Mouse (Mus musculus): ENCODE data around the gene Epb41l3.
"Not testable (repeated sequence)": the region's sequence is repeated elsewhere in the genome, so short reads cannot be mapped to it uniquely, and the experiment has no call there.

The Epb41l3 gene

DNA sequence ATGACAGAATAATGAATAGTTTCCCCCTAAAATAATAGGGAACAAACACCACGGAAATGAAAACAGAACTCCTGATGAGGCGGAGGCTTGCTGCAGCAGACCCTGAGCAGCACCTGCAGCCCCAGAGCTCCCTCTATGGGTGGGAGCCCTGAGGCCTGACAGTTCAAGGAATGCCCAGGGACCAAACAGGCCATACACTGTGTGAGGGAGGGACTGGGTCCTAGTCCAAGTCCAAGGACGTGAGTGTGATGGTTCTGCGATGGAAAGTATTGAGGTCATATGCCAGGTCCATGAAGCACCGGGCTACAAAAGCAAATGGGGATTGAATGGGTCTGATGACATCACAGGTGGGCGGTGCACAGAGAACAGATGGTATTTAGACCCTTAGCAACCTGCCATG is 33.7 kb downstream of the Epb41l3 start:
- peak; percentile 53 to 55 for DNase-seq

DNA sequence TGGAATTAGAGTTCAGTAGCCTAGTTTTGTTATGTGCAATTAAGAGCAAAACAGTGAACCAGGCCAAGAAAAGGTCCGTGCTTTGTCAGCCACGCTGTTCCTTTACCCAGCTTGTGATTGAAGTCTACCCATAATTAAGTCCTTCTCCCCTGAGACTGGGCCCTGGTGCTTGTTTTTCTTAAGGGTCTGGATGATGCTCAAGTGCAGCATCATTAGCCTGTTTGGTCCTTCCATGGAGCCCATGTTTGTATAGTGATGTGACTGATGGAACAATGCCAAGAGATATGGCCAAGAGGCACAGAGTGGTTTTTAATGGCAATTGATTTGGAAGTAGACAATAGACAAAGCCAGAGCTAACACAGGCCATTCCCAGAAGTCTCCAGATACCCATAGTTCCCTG is 36.7 kb downstream of the Epb41l3 start:
- no peak for DNase-seq

DNA sequence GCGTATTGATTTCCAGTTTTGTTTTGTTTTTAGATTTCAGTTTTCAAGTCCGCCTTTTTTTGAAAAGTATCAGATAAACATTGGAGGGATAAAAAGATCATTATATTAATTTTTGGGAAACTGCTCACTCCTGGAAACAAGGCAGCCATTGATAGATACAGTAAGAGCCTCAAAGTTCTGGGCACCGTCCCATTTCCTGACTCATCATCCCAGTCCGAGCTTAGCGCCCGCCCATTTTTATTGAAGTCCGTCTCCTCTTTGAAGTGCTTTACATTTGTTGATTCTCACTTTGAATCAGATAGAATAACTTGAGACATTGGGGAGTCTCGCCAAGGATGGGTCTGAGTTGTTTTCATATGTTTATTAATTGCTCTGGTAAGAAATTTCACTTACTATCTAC is 43.7 kb downstream of the Epb41l3 start:
- no peak for DNase-seq

DNA sequence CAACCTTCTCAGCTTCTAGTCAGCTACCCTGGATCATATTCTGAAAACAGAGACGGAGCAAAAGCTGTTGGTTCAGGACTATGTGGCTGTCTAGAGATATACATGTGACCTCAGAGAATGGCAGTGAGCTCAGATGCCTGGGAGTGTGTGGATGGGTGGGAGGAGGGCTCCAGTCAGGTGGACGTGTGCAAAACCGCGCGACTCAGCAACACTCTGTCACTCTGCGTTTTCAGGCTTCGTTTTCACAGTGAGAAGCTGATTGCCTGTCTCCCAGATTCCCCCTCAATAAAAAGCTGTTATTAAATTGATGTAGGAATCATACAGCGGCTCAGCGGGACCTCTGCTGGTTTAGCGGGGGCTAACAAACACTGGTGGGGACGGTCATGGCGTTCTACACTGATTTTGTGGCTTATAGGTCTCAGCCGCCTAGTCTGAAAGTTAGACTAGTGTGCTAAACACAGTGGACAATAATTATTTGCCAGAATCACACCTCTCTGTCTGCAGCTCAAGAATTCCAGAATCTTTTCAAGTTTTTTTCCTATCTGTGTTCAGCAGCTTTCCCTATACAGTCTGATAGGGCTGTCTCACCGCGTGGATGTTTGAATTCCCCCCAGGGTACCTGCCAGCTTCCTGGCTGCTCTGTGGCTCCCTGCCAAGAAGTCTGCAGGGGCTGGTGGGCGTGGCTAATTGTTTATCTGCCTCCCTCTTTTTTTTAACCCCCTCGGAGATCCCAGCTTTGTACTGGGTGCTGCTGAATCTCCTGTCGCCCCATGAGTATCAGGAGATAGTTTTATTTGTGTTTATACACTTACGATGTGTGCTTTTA is 45.3 kb downstream of the Epb41l3 start:
- peak; percentile 42 to 61 for DNase-seq

DNA sequence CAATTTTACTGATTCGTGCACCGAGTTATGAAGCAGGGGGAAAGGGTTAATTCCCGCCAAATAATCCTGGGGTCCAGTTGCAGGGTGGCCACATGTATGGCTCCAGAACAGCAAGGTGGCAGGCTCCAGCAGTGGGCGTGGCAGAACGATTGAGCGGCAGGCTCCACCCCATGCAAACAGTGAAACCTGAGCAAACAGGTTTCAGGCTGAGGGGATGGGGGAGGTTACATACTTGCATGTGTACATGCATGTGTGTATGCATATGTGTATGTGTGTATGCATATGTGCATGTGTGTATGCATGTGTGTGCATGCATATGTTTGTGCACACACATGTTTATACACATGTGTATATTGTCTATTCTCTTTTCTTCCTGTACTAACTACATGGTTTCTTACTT is 46.9 kb downstream of the Epb41l3 start:
- not testable (repeated sequence) for DNase-seq

DNA sequence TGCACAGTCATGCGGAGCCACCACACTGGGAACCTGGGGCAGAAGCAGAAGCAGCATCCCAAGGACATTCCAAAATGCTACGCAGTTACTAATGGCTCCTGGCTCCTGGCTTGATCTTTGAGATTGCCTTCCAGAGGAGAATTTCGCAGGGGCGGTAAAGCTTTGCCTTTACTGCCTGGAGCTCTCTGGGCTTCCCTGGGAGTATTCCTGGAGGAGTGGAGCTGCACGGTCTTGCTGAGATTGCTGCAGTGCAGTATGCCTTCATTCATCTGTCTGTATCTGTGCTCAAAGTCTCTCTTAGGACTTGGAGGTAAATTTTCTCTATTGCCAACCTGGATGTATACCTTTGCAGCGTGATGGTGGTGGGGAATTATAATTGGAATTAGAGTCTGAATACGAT is 52.0 kb downstream of the Epb41l3 start:
- DNase-seq, result no peak

DNA sequence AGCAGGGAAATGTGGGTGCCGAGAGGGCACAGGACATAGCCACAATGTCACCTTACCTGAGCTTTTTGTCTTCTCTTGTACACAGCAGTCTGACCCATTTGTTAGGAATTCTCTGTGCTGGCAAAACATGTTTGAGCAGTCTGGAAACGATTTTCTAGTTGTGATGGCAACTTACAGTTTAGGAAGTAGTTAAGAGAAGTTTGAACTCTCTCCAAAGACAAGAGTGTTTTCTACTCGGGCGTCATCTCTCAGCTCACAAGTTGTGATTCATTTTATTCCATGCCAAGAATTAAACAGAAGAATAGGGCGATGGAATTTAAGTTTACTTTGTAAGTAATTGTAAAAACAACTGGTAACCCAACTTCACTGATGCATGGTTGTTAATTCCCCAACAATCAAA is 52.5 kb downstream of the Epb41l3 start:
- no peak for DNase-seq

DNA sequence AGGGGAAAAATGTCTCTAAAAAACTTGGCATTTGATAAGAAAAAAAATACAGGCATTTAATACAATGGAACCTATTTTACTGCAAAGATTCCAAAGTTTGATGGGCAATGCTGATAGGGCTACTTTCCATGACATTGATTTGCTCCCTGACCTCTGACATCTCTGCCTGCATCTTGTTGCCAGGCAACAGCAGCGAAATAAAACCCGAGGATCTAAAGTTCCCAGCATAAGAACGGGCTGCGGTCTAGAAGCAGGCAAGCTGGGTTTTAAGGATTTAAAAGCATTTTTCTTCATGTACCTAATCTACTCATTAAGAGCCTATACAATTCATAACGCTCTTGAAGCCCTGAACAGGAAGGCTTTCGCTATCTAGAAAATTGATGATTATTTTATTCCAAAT is 54.0 kb downstream of the Epb41l3 start:
- DNase-seq, result no peak

DNA sequence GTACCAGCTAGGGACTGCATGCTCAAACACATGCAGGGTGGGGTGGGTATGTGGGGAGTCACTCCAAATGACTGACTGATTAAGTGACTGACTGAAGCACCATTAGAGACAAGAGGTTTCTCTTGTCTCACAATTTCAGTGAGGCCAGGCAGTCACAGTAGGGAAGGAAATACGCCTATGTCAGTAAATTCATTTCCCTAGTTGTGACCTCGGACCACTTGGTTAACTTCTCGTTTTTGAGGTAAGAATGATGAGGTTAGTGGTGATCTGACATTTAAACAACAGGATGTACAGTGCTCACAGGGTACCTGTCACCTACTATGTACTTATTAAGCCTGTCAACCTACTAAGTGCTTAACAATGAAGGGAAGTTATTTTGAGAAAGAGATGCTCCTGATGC is 67.5 kb downstream of the Epb41l3 start:
- no peak for DNase-seq

DNA sequence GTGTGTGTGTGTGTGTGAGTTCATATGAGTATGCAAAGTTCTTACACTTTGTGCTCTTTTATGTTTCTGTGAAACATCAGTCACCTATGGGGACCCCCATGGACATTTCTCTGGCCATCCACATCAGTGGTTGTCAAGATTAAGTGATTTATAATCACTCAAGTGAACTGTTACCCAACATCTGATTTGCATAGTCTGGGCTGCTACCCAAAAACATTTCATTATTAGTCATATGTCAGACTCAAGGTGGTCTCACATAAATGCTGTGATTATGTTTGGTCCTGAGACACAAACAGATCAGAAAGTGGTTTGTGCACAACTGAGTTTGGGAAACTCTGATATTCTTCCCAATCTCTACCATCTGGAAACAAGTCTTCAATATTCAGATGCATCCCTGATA is 75.3 kb downstream of the Epb41l3 start:
- no peak for DNase-seq

DNA sequence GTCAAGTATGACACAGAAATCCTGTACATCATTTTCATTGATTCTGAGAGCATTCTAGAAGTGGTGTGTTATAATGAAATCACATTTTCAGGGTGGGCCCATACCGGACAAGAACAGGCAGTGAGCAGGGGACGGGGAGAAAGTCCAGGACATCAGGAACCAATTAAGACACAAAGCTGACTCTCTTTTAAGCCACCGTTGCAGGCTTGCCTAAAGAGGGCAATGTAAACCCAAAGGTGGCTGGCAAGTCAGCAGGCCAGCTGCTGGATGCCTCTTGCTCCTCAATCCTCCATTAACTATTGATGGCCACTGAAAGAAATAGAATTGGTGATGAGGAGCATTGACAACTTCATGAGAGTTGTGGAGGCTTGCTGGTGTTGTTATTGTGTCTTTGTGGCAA is 75.8 kb downstream of the Epb41l3 start:
- DNase-seq, result no peak

DNA sequence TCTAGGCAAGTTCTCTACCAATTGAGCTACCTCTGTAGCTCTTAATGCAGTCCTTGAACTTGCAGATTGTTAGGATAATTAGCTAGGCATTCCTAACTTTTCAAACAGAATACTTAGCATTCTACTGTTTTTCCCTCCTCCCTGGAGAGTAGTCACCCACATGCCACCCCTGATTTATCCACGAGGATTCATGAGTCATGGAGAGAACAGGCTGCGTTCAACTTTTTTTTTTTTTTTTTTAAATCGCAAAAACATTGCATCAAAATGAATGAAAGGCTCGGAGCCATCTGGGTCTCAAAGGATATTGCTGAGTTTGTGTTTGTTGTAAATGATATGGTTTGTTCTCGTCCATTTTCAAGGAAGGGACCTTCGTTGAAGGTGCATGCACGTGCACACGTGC is 79.6 kb downstream of the Epb41l3 start:
- no peak for DNase-seq

DNA sequence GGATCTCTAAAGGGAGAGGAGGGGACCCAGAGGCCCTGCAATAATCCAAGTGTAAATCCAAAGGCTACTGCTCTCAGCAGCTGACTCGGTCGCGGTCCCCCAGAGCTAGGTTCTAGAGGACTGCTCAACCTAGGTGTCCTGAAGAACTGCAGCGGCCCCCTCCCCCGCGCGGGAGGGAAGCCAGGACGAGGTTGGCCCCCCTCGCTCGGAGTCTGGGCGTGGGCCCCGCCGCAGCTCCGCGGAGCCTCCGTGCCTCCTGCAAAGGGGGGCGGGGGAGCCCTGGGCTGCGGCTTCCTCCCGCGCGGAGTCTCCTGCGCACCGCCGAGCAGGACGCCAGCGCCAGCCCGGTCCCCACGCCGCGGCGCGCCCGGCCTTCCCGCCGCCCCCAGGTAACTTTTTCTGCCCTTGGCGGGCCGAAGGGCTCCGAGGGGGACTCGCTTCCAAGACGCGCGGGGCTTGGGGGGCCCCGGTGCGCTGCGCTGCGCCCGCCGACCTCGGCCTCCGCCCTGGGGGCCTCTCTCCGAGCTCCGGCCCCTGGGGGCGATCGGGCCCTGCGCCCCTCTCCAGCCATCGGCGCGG is 81.1 kb downstream of the Epb41l3 start:
- peak; percentile 59 to 61 for DNase-seq

DNA sequence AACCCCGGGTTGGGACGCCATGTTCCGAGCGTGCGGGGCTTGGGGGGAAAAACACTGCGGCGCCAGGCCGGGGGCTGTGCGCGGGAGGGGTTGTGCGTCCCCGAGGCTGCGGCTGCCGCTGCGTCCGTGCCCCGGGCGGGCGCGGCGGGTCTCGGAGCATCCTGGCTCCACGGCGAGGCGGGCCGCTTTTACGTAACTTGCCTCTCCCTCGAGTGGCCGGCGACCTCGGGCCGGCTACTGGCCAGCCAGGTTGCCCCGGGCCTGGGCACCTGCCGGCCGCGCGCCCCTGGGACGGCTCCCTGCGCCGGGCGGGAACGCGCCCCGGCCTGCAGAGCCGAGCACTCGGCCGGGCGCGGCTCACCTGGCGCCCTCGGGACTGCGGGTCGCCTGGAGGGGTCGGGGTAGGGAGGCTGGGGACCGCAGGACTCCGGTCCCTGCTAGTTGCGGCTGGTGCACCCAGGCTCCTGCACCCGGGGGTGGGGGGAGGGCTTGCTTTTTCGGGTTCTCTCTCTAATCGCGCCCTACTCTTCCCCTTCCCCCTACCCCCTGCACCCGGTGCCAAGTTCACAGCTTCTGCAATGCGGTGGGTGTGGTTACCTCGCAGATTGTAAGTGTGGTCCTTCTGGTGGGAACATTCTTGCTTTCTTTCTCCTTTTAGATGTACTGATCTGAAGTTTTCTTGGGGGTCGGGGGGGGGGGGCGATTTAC is 81.8 kb downstream of the Epb41l3 start:
- peak; percentile 49 to 52 for DNase-seq

DNA sequence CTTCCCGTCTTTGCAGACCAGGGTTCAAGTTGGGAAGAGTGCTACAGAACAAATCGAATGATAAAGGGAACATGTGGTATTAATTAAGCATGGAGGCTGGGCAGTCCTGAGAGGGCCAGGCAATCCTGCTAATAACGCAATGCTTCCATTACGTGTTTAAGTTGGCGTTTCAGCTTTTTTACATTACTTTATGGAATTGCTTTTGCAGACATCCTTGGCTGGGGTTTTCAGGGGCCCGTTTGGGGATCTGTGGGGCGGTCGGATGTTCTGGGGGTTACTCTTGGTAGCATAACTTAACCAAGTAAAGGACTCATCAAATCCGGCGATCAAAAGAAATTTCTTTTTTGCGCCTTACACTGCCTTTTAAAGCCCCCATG is 82.3 kb downstream of the Epb41l3 start:
- DNase-seq, result no peak

DNA sequence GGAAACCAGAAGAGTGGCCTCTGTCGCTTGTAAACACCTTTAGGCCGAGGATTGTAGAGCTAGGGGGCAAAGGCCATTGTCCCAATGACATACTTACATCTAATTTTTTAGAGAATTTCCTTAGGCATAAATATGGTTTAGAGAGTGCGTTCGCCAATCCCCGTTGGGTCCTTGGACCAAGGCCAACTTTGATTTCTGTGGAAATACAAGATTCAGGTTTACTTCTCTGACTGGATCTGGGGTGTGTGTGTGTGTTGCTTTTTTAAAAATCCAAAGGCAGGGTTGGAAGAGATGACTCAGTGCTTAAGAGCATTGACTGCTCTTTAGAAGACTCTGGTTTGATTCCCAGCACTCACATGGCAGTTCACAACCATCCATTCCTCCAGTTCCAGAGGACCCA is 83.2 kb downstream of the Epb41l3 start:
- peak; percentile 44 to 49 for DNase-seq

DNA sequence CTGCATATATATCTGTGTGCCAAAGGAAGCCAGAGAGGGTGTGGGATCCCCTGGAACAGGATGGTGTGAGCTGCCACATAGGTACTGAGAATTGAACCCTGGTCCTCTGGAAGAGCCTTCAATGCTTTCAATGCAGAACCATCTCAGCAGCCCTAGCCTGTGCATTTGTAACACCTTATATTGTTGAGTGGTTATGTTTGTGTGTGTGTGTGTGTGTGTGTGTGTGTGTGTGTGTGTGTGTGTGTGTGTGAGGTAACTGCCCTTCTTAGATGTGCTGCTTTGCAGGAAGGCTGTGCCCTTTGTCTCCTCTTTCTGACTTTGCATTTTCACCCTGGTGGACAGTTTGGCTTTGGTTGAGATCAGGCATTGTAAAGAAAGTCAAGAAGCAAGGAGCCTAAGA is 87.2 kb downstream of the Epb41l3 start:
- no peak for DNase-seq

DNA sequence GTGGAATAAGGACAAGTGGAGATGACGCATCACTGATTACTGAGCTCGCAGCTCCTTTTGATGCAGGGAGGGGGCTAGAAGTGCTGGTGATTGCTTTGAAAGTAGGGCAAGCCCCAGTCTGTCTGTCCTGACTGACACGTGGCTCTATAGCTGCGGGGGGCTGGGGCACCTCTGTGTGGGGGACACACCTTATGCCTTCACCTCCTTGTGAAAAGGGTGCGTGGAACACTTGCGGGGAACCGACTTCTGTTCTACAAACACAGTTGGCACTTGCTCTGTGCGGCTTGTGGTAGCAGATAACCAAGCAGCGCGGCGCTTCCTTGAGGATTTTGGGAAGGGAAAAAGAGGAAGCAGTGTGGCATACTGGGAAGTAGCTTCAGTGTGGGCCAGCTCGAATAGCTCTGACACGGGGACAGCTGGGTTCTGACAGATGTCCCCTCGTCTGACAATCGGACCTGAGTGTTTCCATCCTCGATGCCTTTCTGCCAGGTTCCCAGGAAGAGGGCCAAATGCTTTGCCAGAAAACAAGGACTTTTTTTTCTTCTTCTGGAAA is 101.5 kb downstream of the Epb41l3 start:
- peak; percentile 79 to 81 for DNase-seq

DNA sequence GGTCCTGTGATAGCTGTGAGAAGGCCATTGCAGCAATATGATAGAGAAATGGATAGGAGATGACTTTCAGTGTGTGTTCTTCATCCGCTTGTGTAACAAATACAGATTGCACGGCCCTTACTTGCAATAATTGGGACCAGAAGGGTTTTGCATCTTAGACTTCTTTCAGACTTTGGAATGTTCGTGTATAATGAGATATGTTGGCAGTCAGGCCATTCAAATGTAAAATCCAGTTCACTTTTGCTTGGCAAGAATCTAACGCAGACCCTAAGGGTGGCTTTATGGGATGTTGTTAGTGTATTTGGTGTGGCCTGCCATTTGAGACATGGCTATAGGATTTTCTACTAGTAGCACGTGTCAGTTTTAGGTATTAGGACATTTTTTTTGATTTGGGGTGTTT is 102.5 kb downstream of the Epb41l3 start:
- no peak for DNase-seq

DNA sequence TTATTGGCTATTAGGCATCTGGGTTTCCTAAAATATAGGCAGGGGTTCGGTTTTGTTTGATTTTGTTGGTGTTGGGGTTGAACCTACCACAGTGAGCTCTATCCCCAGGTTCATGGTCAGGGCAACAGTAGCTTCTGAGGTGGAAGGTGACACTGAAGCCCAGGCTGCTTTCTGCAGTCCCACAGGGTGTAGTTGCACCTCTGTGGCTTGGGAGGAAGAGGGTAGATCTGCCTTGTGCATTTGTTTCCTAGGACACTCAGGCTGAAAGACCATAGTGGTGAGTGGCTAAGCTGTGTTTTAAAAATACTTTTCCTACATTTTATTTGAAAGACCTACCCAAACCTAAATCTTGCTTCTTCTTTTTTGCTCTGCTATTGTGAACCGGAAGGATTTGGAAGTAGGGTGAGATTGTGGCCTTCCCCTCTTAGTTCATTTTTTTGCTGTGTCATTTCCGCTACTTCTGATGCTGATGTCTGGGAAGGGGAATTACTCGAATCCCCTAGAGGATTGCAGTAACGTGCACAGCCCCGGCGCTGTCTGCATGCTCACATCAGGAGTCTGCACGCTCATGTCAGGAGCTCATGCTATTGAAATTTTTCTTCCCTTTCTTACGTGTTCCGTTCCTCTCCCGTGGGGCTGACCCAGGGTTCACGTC is 105.5 kb downstream of the Epb41l3 start:
- peak in 1 of 2 experiments; percentile 21 for DNase-seq

DNA sequence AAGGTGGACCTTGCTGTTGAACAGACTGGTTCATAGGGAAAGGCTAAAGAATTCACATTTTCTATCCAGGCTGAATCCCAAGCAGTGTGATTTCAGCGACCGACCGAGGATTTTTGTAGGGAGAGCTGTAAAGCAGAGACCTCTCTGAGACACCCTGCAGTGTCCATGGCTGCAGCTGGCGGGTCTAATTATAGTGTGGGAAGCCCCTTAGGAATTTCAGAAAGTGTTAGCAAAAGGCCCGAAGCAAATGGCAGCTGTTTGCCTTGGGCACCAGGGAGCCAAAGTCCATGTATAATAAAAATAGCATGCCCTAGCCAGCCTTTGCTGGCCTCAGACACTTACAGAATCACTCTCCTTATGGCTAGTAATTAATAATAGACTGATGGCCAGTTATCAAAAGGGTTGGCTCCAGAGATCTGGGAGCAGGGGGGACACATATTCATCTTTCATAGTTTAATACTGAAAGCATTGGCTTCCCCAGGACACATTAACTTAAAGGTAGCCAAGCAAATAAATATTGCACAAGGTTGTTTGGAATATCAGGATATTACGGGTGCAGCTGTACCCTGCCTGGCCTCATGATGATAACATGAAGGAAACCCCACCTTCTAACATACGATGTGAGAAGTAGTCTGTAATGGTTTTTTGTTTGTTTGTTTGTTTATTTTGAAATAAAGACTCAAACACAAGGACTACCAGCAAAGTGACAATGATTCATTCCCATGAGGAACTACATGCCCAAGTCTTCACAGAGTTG is 106.3 kb downstream of the Epb41l3 start:
- DNase-seq, result no peak

DNA sequence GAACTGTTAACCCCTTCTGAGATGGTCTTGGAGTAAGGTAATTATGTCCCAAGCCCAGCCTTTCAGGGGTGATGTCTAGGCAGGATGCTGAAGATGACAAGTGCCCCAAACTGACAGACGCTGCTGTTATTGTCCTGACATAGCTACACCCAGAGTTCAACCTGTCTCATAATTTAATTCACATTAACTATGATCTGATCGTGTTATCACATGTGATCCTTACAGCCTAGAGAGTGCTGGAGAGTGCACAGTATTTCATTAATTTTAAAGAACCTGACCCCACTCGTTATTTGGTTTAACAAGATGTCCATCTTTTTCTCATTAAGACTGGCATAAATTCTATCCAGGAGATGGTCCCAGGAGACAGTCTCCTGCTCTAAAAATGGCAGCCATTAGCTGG is 112.3 kb downstream of the Epb41l3 start:
- no peak for DNase-seq

Measured in cerebellum, postnatal 14 days (tissue).